Mouse (Mus musculus) kidney, adult 11 months (tissue): ENCODE results near the gene Nkg7.
"Not testable (repeated sequence)": the region's sequence is repeated elsewhere in the genome, so short reads cannot be mapped to it uniquely, and the experiment has no call there.

Experiments
- DNase-seq: peaks from one replicate; pipeline ENCODE4 v3.0.0; 2022

Nkg7 gene

GRCm38 (mm10) chr7:43436341-43437255 lies at the start of gene Nkg7:
Nkg7 (plus strand) TSS chr7:43437073.
- no peak for DNase-seq

DNA sequence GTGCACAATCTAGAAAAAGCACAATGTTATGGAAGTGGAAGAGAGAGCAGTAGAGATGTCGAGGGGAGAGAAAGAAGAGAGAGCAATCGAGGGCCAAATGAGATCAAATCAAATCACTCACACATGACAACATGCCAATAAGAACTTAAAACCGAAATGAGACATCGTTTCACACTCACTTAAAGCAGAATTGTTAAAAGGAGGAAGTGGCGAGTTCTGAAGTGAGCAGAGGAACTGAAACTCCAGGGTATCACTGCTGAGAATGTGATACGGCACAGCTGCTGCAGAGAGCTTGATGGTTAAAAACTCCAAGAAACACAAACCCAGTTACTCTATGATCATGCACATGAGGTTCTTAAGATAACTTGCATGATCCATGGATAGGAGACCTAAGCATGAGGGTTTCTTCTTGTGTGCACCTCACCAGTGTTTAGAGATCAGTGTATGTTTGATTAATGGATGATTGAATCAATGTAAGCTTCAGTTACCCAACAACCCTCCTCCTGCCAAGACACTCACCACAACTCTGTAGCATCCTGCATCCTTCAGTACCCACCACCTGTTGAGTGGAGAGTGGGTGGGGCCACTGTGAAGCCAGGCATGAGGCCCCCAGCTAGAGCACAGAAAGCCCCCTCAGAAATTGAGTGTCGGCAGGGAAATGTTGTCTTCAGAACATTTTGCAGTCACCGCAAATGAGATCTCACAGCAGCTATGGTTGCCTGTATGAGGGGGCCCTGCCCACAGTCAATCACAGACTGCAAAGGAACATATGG lies 44.3 kb upstream of the Nkg7 start:
- DNase-seq = no peak

DNA sequence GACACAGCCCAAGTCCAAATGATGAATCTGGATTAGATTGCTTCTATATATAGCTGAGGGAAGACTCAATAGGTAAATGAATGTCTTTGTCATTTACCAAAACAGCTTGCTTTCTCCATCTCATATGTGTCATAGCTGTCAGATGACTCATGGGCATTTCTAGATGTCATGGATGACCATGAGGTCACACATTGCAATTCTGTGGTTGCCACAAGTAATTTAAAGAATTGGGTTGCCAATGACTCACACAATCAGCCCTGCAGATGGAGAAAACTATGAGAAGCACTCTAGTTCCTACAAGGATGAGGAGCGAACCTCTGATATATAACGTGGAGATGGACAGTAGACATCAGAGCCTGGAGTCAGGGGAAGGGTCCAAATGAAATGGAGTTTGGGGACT lies 37.4 kb upstream of the Nkg7 start:
- no peak for DNase-seq

- DNase-seq = no peak
Observed at GRCm38 (mm10) chr7:43402718-43403117, 34.2 kb upstream of the Nkg7 start.

DNA sequence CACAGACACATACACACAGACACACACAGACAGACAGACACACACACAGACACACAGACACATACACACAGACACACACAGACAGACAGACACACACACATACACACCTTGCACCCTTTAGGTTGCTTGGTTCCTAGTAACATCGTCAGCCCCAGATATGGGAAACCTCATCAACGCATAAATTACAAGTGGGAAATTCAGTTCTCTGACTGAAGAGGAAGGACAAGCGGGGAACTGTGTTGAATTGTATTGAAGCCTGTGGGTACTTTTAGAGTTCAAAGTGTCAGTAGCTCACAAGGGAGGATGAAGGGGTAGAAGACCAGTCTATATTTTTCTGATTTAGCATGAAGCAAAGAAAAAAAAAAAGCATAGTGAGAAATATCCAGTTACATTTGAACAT lies 29.3 kb upstream of the Nkg7 start:
- DNase-seq = no peak

GRCm38 (mm10) chr7:43408131-43408553 lies 28.7 kb upstream of the Nkg7 start, which contains the start of gene Siglecg:
Siglecg (plus strand) TSS chr7:43408204.
- DNase-seq = no peak

- DNase-seq = no peak
Observed at GRCm38 (mm10) chr7:43409084-43409483, 27.8 kb upstream of the Nkg7 start.

GRCm38 (mm10) chr7:43411724-43412123 lies 25.1 kb upstream of the Nkg7 start:
- not testable (repeated sequence) for DNase-seq

GRCm38 (mm10) chr7:43417298-43417697 lies 19.6 kb upstream of the Nkg7 start:
- DNase-seq = no peak

DNA sequence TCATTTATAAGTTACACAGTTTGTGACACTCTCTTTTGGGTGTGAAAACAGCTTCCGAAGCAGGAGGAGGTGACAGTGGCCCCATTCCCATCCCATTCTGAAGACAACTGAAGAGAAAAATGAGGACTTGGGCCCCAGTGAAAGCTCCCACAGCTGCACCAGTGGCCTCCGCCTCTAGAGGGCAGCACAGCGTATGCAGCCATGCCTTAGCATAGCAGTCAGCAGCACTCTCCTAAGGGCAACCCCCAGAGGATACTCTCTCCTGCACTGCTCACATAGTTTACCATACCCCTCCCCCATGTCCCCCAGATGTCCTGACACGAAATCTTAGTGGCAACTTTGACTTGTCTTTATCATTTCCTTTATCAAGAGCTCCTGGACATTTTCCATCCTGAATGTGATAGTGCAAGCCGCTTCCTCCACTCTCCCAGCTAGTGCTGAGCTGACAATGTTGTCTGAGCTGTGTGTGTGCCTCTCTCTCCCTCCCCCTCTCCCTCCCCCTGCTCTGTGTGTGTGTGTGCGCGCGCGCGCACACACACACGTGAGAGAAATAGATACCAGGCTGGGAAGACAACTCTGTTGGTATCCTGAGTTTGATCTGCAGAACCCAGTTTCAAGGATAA lies 13.8 kb upstream of the Nkg7 start:
- peak; percentile 76 for DNase-seq

- DNase-seq = no peak
Observed at GRCm38 (mm10) chr7:43423991-43424625, 12.8 kb upstream of the Nkg7 start.

GRCm38 (mm10) chr7:43427406-43427805 lies 9.5 kb upstream of the Nkg7 start, which contains the start of gene Lim2:
Lim2 (plus strand) TSS chr7:43427670.
- DNase-seq = no peak

DNA sequence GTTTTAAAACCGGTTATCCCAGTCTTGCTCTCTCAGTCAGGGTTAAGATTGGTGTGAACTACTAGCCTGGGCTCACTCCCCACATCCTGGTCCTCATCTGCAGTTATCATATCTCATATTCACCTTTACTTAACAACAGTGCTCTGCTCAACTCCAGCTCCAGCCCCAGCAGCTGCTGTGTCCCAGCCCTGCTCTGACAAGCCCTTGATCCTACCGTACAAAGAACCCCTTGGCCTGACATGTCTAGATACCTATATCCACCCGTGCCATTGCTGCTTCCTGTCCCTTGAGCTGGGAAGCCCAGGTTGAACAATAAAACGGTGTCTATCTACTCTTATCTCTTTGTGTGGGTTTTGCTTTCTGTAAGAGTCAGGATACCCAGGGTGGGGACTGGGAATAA lies 7.4 kb upstream of the Nkg7 start:
- no peak for DNase-seq

DNA sequence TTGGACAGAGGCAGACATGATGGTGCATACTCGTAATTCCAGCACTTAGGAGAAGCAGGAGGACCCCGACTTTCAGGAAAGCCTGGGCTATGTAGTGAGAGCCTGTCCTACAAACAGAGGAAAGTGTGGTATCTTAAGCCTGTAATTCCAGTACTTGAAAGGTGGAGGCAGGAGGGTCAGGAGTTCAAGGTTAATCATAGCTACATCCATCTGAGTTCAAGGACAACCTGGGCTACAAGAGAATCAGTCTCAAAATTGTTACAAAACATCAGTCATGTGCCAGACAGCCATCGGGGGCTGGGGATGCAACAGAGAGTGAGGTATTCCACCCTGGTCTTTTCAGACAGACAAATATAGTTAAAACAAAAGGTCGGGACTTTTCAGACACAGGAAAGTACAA lies 4.0 kb upstream of the Nkg7 start:
- DNase-seq = no peak

- no peak for DNase-seq
Observed at GRCm38 (mm10) chr7:43434676-43435075, 2.2 kb upstream of the Nkg7 start.

DNA sequence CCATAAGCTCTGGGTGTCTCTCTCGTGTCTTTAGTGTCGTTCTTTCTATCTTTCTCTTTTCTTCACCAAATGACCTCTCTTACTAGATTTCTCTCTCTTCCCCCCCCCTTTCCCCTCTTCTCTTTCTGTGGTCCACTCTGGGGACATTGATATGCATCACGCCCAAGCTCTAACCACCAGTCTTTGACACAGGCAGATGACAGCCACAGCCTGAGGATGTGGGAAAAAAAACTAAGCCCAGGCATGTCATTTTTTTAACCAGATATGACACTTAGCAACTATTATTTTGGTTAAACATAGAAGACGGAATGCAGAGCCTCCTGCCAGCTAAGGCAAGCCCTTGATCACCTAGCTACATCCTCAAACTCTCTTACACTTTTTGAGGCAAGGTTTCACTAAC lies 1.7 kb downstream of the Nkg7 start:
- DNase-seq = no peak

GRCm38 (mm10) chr7:43440482-43440881 lies 3.6 kb downstream of the Nkg7 start, which contains the start of gene Cldnd2:
Cldnd2 (plus strand) TSS chr7:43440782.
- DNase-seq = no peak

GRCm38 (mm10) chr7:43441071-43441470 lies 4.2 kb downstream of the Nkg7 start:
- peak; percentile 61 for DNase-seq

- no peak for DNase-seq
Observed at GRCm38 (mm10) chr7:43442684-43443083, 5.8 kb downstream of the Nkg7 start.

DNA sequence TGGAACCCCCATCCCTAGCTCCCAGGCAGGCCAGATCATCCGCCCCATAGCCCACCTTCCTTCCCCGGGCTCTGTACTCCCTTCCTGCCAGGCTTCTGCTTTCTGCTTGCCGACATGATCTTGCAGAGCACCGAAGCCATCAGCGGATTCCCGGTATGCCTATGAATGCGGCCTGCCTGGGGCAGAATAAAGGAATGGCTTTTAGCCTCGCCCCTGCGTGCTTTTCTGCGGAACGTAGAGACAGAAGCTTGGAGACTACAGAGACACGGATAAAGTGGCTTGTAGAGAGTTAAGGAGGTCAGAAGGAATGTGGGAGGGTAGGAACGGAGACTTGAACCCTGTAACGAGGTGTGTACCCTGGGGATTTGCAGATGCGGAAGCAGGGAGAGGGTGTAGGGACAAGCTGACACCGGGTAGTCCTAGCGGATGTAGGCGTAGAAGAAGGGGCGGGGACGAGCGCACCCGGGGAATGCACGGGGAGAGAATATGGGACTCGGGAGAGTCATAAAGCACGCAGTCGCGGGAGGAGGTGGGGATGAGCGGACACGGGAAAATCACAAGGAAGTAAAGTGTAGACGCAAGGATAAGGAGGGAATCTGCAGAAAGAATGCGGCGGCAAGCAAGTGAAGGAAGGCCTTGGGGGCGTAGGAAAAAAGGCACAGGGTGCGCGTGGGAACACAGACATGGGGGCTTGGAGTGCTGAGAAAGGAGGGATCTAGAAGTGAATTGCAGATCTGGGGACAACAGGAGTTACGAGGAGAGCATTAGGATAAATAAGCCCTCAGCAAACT lies 6.4 kb downstream of the Nkg7 start:
- peak; percentile 88 for DNase-seq

GRCm38 (mm10) chr7:43443917-43444293 lies 7.0 kb downstream of the Nkg7 start, which contains the start of the genes Etfb and Gm45233:
Etfb (plus strand) TSS chr7:43444083.
Gm45233 (plus strand) TSS chr7:43444128.
- peak; percentile 98 for DNase-seq

DNA sequence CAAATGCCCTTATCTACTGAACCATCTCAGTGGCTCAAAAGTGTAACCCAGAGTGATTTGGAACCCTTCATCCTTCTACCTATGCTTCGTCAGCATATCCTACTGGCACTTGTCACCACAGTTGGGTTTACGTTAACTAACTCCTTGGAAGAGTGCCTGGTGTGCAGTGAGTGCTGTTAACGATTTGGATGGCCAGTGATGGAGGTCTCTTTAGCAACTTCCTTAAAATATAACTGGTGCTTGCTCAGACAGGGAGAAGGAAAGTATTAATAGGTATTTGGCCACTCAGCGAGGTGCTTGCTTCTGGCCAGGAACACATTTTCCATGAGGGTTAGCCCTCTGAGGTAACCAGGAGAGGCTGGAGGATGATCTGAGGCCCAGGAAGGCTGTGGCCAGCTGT lies 10.9 kb downstream of the Nkg7 start:
- peak; percentile 88 for DNase-seq
